19 mouse cellular contexts compared by ENCODE assay signal in the genomic region with DNA sequence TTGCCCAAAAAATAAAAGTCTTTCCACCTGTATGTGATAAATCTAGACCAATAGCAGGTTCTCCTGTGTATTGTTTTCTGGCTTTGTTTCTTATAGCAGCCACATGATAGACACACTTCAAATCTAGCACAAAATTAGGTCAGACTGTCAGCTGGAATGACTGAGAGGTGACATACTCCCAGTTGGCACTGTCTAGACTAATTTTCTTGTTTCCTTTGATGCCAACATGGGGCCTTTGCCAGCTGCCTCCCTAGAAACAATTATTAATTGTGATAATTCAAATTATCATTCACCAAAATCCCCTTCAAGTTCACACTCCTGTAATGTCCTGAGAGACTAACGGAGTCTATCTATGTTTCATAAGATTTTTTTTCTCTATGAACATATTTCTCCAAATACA.
DNase-seq lines count a peak whose midpoint lies in the region; ATAC-seq and TF ChIP-seq lines count a peak whose summit lies in the region.
"Had no signal": no experiment of that assay in that cellular context is flagged by ENCODE, and none has a peak within 500 bp of the region (broad histone marks: within the 10 kb centered on the region; RNA-seq: fewer than 3 reads in every experiment).

No protein-coding gene starts in this region.

- TF ChIP-seq CTCF in hindbrain, postnatal 0 days (IDR thresholded peaks at IDR 0.05; ENCODE audit: low read depth): no peak

- no peak overlapping the region for H3K4me3 ChIP-seq in hindbrain, postnatal 0 days (ENCODE audit: low read length)
- H3K4me3 ChIP-seq in hindbrain, embryonic 11.5 days (ENCODE audit: low read depth, low read length): no peak overlapping the region
- H3K4me3 ChIP-seq: embryonic facial prominence, embryonic 13.5 days; forebrain, embryonic 12.5 days; heart, adult 2 months; heart, embryonic 15.5 days; hindbrain, embryonic 15.5 days had no signal

- no peak overlapping the region for H3K27ac ChIP-seq in hindbrain, postnatal 0 days
- no peak overlapping the region for H3K27ac ChIP-seq in hindbrain, embryonic 11.5 days (ENCODE audit: low read depth, low read length)
- H3K27ac ChIP-seq: embryonic facial prominence, embryonic 13.5 days; forebrain, embryonic 12.5 days; heart, adult 2 months; heart, embryonic 15.5 days; hindbrain, embryonic 15.5 days had no signal

- no peak for ATAC-seq in hindbrain, postnatal 0 days
- no peak for ATAC-seq in hindbrain, embryonic 11.5 days (ENCODE audit: low FRiP score)
- ATAC-seq: forebrain, embryonic 16.5 days had no signal

- H3K4me1 ChIP-seq in hindbrain, postnatal 0 days (ENCODE audit: insufficient read depth, low read length): no peaks in the 10 kb centered on the region
- H3K4me1 ChIP-seq in hindbrain, embryonic 11.5 days (replicated peaks; ENCODE audit: control insufficient read depth, insufficient read depth, low read length): no peaks in the 10 kb centered on the region
- H3K4me1 ChIP-seq: embryonic facial prominence, embryonic 13.5 days; forebrain, embryonic 12.5 days; heart, embryonic 15.5 days; hindbrain, embryonic 15.5 days had no signal

- H3K27me3 ChIP-seq in hindbrain, postnatal 0 days (ENCODE audit: insufficient read depth, low read length): no peaks in the 10 kb centered on the region
- H3K27me3 ChIP-seq in hindbrain, embryonic 11.5 days (ENCODE audit: control insufficient read depth, insufficient read depth, low read length): no peaks in the 10 kb centered on the region
- H3K27me3 ChIP-seq: embryonic facial prominence, embryonic 13.5 days; forebrain, embryonic 12.5 days; heart, embryonic 15.5 days; hindbrain, embryonic 15.5 days had no signal

- H3K4me2 ChIP-seq in hindbrain, postnatal 0 days (ENCODE audit: low read depth, low read length): no peak overlapping the region
- no peak overlapping the region for H3K4me2 ChIP-seq in hindbrain, embryonic 11.5 days (replicated peaks; ENCODE audit: low read depth, low read length)
- H3K4me2 ChIP-seq: embryonic facial prominence, embryonic 13.5 days; forebrain, embryonic 12.5 days; heart, embryonic 11.5 days; heart, embryonic 15.5 days; hindbrain, embryonic 15.5 days had no signal

- H3K9me3 ChIP-seq in hindbrain, postnatal 0 days (ENCODE audit: low read length): no peaks in the 10 kb centered on the region
- H3K9me3 ChIP-seq in hindbrain, embryonic 11.5 days (ENCODE audit: control insufficient read depth, low read length): no peaks in the 10 kb centered on the region
- H3K9me3 ChIP-seq: embryonic facial prominence, embryonic 13.5 days; forebrain, embryonic 12.5 days; heart, embryonic 15.5 days; hindbrain, embryonic 15.5 days had no signal

- H3K9ac ChIP-seq in hindbrain, postnatal 0 days (replicated peaks; ENCODE audit: low read length): no peak overlapping the region
- no peak overlapping the region for H3K9ac ChIP-seq in hindbrain, embryonic 11.5 days (ENCODE audit: low read depth, low read length)
- H3K9ac ChIP-seq: embryonic facial prominence, embryonic 13.5 days; forebrain, embryonic 12.5 days; heart, embryonic 15.5 days; hindbrain, embryonic 15.5 days had no signal

- peak; percentile 46 for DNase-seq in cerebellum, adult 9-11 months
- no peak for DNase-seq in cerebellum, adult 11-12 months
- DNase-seq in hindbrain, postnatal 0 days (ENCODE audit: low spot score): peak; percentile 46
- DNase-seq in hindbrain, embryonic 11.5 days (ENCODE audit: low spot score): no peak
- peak; percentile 53 for DNase-seq in brain, adult 2 months (ENCODE audit: low read depth, low spot score)
- no peak for DNase-seq in gastrocnemius, adult 18-20 months (ENCODE audit: low spot score)
- DNase-seq: adrenal gland, postnatal 14 days; gastrocnemius, postnatal 14 days; heart, adult 2 months; heart, postnatal 14 days; kidney, adult 11 months; kidney, adult 9 months had no signal

- H3K36me3 ChIP-seq in hindbrain, postnatal 0 days (ENCODE audit: insufficient read depth, low read length): no peaks in the 10 kb centered on the region
- no peaks in the 10 kb centered on the region for H3K36me3 ChIP-seq in hindbrain, embryonic 11.5 days (ENCODE audit: control insufficient read depth, insufficient read depth, low read length)
- H3K36me3 ChIP-seq: embryonic facial prominence, embryonic 13.5 days; forebrain, embryonic 12.5 days; G1E; heart, embryonic 15.5 days; hindbrain, embryonic 15.5 days had no signal

- WGBS in hindbrain, postnatal 0 days: 63% methylated on average over 1 of the region's 1 CpGs
- 85% methylated on average over 1 of the region's 1 CpGs for WGBS in hindbrain, embryonic 11.5 days

Comparison
In these comparisons a context has a peak if more than half of its experiments do, and no peak if none do; other contexts are left out.
1. DNase-seq: peak in cerebellum, adult 9-11 months (single experiment), hindbrain, postnatal 0 days (single experiment) and brain, adult 2 months (single experiment); none in cerebellum, adult 11-12 months (single experiment), hindbrain, embryonic 11.5 days (single experiment) and gastrocnemius, adult 18-20 months (single experiment).